Mouse (Mus musculus) ovary, postnatal 10 days (tissue): ENCODE results near the gene Plcxd3.

Source experiments
- DNase-seq: peaks from one replicate; pipeline ENCODE4 v3.0.0; 2022; ENCODE audit warnings: low spot score

Plcxd3 gene

DNA sequence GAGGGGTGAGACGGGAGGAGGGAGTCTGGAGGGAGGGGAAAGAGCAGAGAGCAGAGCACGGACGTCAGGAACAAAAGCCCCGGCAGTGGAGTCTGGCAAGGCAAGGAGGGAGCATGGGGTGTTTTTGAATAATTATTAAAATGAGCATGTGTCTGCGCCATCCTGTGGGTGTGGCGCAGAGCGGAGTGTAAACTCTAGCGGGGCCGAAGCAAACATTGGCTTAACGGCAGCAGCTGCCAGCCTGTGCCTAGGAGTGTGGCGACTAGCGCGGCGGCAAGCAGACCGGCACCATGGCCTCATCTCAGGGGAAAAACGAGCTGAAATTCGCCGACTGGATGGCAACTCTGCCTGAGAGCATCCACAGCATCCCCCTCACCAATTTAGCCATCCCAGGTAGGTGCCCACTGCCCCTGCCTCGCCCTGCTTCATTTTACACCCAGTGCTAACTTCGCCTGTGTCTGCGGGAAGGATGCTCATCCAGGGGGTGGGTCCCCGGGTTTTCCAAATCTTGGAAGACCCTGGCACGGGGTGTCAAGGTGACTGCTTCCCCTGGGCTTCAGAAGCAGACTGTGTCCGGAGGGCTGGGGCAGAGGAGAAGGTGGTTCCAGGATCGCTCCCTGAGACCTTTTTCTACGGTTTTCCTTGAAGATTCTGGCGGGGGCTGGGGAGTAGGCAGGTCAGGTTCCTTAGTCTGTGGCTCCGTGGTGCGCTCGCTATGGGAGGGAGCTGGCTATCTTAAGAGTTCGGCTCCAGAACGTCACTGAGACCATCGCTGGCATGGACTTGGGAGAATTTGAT lies at the start of gene Plcxd3:
Plcxd3 (plus strand) TSS at position 69 of the 798 bp plus-strand sequence.
- DNase-seq: no peak

DNA sequence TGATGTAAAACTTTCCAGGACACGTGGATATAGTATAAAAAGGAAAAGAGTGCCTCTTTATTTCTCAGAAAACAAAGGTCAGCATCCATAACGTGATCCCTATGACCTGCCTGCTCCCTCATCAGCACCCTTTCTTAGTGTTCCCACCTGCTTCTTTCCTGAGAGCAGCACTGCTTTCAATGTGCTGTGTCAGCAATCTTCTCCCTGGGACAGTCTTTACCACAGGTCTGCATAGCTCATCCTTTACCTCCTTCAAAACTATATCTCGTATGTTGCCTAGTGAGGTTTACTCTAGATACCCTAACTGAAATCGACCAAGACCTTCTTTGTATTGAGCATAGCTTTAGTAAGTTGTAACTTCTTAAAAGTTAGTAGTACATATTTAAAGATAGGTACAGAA lies 43.4 kb upstream of the Plcxd3 start:
- no peak for DNase-seq

DNA sequence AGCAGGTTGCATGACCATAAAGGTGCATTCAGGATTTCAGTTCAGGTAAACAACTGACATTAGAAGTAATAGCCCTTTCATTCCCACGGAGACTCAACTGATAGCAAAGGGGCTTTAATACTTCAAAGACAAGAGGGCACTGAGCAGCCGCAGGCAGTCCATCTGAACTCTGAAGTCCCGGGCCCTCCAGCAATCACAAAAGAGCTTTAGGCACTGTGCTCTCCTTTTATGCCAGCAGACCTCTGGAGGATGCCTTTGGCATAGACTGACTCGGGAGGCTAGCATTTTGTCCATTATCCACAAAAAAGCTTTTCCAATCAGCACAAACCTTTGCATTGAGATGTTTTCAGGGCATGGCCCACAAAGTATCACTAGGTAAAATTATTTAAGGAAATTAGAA lies 33.7 kb upstream of the Plcxd3 start:
- no peak for DNase-seq

DNA sequence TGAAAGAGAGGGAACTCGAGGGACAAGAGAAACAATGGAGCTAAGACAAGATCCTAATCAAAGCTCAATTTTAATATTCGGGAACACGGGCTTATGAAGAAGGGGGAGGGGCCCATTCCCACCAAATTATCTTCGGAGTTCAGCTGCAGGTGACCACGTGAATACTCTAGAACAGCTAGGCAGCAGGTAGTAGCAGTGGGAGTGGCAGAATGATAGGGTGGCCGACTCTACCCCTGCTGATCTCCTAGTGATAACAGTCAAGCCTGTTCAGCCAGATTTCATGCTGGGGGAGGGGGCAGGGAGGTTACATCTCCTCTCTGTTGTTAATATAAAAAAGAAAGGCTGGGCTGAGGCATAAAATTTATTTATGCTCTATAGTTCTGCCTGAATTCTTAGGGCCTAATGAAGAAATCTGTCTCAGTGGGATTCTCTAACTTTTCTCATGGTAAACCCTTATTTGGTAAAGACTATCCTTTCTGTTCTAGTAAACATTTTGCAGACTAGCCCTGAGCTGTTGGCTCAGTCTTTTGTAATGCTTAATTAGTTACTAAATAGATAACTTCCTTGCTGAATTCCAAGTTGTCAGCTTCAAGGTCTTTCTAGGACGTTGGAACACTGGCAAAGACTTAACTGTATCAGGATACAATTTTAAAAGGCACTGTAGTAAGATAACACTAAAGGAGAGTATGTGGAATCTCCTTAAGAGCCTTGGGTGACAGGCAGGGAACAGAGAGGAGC lies 26.3 kb upstream of the Plcxd3 start:
- no peak for DNase-seq

DNA sequence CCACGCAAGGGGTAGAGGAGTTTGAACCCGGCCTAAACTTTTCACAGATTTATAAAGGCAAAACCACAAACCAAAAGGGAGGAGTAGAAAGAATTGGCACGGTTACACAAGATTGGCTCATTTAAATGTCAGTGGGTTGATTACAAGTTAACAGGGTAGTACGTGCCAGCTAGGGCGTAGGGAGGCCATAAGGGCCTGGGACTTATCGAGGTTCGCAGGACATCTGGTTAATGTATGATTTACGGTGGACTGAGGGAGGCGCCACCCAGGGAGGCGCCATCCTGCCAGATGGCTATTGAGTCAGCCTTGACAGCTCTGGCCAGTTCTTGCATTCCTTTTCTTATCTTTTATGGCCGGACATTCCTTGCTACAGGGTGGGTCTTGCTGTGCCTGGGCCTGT lies 18.9 kb upstream of the Plcxd3 start:
- DNase-seq: no peak

DNA sequence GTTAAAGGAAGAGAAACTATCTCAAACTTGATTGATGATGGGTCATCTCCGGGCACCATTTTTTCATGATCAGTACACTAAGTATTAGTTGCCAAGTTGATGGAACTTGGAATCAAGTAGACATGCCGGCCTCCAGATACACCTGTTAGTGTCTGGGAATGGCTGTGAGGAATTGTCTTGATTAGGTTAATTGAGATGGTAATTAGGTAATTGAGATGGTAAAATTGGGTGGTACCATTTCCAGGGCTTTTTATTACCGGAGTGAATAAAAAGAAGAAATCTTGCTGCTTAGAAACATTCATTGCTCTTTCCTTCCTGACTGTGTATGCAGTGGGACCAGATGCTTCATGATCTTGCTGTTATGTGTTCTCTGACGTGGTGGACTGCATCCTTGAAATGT lies 17.6 kb upstream of the Plcxd3 start:
- no peak for DNase-seq

DNA sequence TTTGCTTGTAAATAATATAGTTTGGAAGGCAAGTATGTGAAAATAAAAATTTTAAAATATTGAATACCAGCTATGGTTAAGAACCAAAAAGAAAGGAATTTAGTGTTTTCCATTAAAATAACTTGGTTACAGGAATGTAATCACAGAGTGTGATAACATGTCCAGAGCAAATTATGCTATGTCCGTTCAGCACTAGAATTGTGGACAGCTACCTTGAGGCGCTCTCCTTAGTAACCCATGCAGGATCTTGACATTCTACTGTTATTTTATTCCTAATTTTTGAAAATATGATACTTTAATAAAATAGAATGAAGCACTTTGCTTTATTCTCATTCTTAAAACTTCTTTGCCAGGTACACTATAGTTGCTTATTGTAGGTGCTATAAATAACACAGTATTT lies 7.5 kb upstream of the Plcxd3 start:
- DNase-seq: no peak

DNA sequence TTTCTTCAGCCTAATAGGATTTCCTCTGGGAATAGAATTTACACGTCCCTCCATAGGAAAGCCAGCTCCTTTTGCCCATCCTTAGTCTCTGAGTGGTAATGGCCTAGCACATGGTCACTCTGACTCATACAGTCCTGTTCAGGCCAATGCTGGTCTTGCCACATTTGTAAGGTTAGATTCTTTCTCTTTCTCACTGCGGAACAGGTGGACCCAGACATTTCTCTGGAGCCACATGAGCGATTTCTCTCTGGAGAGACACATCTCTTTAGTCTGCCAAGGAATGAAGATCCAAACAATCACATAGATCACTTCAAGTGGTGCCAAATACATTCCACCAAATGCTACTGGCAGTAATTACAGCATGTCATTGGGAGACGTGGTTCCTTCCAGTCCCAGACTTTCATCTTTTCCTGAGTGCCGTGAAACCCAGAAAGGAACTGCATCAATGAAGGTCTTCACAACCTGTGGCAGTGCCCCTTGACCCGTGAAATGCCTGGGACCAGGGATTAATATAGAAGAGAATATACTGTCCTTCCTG lies 769 bp upstream of the Plcxd3 start:
- no peak for DNase-seq

DNA sequence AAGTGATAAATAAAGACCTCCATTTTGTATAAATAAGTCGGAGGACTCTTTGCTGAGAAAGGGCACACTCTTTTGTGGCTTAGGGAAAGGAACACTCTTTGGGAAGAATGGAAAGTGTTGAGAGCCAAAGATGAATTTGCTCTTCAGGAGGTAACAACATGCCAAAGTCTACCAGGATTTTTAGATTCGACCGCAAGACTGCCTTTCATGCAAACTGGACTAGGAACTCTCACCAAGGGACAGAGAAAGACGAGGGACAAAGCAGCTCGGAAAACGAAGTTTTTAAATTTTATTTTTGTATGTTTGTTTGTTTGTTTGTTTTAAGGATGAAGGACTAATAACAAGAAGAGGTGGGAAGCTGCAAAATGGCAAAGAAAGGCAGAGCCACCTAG lies 264 bp upstream of the Plcxd3 start:
- no peak for DNase-seq

DNA sequence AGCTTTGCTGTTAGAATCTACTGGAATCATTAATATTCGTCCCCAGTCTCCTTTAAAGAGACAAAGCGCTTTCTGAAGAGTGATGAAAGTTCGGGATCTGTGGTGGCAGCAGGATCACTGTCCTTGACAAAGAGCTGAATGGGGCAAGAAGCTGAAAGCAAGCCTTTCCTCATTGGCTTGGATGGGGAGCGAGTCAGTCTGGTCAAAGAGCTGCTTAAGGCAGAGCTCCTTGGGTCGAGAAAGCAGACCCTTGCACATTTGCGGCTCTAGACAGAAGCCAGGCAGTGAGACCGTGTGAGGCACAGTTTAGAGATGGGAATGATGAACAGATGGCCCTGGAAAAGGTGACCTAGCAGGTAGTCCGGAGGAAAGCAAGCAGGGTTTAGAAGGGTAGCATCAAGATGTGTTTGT lies 935 bp downstream of the Plcxd3 start:
- DNase-seq: no peak

DNA sequence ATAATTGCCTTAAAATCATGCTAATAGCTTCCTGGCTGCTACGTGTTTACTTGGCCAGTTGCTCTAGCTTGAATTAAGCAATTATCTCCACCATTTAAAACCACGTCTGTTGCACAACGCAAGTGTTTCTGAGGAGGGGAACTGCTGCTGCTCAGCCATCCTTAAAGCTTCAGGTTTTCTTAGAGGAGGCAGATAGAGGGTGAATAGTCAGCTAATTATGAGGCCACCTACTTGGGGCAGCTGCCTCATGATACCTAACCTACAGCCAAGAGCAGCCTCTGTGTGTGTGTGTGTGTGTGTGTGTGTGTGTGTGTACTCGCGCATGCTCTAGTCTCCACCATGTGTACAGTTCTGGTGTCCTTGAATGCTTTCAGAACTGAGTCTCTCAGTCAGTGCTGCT lies 3.5 kb downstream of the Plcxd3 start:
- no peak for DNase-seq

DNA sequence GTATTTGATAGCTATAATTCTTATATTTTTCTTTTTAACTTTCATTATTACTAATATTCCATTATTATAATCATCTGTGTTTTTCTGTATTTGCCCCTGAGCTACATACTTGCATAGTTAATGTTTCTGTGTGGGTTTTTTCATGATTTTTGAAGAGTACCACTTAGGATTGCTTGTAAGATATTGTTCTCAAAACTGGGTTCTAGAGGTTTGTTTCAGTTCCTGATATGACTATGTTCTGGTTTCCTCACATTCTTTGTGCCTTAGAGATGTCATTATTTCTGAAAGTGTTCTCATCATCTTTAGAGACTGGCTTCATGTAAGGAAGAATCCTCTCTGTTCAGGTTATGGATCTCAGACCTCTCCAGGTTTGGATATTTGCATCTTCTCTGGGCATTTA lies 12.5 kb downstream of the Plcxd3 start:
- DNase-seq: no peak

DNA sequence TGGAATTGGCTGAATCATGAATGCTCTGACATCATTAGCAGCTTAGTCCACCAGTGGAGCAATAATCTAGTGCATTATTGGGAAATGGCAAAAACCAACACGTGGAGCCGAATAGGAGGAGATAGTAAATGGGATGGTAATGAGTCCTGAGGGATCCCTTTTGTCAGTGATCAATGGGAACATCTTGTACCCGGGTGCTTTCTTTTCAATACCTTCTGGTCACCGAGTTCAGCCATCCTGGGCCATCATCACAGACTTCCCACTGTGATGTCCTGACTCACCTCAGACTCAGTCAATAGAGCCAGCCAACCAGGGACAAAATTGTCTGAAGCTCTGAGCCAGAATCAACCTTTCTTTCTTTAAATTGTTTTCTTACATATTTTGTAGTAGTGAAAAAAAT lies 24.8 kb downstream of the Plcxd3 start:
- DNase-seq: no peak

DNA sequence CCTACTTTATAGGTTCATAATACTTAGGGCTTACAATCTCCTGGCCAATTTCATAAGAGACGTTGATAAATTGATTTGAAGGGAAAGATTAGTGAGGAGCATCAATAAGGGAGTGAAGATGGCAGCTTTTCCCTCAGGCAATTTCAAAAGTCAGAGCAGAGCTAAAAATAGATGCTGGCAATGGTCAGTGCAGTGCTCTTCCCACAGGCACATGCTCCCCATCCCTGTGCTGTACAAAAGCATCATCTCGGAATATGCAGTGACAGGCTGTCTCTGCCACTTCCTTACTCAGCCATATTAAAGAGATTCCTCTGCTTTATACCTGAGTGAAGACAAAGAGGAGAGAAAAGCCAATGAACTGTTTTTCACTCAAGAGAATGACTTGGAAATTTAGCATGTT lies 36.0 kb downstream of the Plcxd3 start:
- no peak for DNase-seq

DNA sequence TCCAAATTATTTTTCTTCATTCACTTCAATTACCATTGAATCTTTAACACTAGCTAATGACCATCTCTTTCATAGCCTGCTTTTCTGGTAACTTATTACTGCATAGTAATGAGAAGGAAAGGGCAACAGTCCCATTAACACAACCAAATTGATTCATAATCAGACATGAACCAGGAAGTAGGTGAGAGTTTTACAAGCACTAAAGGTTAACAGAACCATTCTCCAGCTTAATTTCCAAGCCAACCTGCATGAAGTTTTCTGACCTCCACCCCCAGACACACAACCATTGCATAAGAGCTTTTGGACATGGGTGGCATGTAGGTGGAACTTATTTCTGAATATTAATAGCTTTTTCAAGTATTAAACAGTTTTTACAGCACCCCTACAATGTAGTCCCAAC lies 64.8 kb downstream of the Plcxd3 start:
- DNase-seq: no peak

DNA sequence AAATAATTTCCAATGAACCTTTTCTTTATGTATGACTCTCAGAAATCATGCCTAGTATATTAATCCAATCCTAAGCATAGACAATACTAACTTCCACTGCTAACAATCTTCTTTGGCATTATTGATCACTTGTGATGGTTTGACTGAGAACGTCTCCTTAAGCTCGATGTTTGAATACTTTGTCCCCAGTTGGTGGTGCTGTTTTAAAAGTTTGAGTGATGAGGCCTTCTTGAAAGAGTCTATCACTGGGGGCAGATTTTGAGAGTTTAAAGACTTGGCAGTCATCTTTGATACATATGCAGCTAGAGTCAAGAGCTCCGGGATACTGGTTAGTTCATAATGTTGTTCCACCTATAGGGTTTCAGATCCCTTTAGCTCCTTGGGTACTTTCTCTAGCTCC lies 120.9 kb downstream of the Plcxd3 start:
- no peak for DNase-seq

DNA sequence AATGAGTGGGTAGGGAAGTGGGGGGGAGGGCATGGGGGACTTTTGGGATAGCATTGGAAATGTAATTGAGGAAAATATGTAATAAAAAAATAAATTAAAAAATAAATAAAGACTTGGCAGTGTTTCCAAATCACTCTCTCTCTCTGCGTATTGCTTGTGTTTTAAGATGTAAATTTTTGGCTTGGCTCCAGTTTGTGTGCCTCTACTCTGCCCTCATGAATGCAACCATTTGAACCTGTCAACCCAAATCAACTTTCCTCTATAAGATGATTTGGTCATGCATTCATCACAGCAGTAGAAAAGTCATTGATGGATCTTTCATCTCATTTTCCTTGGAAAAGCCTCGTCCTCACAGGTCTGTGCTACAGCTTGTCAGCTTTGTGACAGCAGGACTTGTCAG lies 121.7 kb downstream of the Plcxd3 start:
- DNase-seq: no peak

DNA sequence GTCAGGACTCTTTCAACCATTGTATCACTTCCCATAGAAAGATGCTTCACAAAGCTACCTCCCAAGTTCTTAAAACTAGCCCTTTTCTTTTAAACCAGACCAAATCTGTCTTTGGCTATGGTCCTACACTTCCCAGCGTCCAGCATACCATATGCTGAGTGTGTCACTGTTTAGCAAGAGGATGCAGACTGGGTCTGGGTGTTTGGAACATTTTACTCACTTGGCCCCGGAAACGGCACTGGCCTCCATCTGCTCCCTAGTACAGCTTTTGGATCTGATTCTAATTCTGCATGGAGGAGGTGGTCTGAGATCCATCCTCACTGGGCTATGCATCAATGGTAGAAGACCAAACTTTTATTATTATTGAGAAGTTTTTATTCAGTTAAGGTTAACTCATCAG lies 122.7 kb downstream of the Plcxd3 start:
- DNase-seq: no peak

DNA sequence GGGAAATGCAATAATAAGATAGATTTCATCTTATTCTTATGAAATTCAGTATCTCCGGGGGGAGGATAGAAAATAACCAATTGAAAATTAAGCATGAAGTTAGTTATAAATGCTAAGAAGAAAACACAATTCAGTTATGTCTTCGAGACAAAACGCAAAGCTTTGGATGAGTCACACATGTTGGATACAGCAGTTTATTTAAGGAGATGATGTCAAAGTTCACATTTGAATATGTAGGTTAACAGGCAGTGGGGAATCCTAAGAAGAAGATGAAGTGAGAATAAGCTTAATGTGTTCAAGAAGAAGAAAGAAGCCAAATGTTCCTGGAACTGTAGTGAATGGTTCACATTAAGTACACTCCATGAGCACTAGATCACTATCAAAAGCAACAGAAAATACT lies 128.1 kb downstream of the Plcxd3 start:
- no peak for DNase-seq

DNA sequence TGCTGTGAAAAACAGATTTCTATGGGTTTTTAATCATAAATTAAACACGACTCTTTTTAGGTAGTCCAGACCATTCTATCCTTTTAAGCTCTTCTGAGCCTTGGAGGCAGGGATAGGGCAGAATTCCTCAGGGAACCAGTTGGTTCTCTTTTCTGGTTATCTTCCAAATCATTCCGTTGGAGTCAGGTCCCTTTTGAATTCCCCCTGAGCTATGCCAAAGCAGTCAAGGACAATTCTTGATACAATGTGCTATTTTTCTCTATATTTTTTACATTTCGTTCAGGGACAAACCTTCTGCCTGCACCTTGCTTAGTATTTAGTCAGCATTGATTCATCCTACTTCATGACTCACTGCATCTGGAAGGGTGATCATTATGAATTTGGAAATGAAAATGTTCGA lies 128.5 kb downstream of the Plcxd3 start:
- DNase-seq: no peak

DNA sequence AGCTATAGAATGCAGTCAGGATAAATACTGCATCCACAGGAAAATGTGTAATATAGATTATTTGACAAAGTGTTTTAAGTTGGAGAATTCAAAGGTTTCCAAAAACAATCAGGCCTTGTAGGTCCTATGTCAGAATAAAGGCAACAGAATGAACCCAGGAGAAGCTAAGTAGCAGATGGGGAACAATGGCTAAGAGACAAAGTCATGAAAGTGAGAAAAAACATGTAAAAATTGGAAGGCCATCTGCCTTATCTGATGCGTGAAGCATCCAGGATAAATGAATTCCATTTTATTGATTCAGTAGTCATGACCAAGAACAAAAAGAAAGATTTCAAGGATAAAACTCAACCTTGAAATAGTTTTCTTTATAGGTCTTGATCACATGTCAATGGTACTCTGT lies 139.4 kb downstream of the Plcxd3 start:
- no peak for DNase-seq

DNA sequence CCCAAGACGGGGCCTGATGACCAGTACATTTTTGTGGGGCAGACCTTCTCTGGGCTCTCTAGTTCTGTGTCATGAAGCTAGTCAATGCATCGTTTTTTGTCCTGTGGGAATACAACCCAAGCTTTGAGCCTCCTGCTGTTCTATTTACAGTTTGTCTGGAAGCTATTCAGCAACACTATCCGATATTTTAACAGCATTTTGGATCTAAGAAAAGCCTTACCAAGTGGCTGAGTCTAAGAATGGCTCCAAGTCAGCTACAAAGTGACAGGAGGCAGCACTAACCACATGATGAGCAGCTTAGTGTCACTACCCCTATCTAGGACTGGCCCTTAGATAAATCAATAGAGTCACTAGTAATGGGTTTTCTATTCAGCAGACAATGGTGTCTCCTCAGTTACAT lies 149.3 kb downstream of the Plcxd3 start:
- no peak for DNase-seq

DNA sequence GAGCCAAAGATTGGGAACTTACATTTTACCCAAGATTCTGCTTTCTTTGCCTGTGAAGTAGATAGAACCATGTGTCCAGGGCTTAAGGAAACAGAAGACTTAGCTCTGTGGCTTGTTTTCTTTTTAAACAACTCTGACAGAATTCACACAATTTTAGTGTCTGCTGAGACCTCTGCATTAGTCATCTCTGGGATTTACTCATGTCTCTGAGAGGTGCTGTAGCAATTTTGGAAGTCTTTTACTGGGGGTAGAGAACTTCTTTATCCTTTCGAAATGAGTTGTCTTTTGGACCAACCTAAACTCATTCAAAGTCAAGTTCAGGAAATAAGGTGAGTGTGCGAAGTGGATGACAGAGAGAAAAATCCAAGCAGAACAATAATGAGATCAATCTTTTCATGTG lies 158.4 kb downstream of the Plcxd3 start:
- DNase-seq: no peak

DNA sequence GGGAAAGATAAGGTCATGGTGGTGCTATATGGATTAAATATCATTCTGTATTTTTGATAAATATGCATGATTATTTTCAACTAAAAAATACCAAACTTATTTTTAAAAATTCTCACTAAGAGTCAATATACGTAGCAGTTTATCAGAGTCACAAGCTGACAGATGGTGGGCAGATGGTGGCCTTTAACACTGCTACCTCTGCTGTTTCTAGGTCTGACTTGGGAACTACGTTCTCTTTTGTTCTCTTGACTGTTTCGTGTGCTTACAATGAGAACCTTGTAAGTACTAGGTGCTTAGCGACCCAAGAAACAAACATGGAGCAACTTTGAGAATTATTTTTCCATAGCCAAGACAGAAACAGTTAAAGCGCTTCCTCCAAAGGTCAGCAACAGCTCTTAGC lies 183.8 kb downstream of the Plcxd3 start:
- no peak for DNase-seq
